Mouse (Mus musculus): ENCODE measurements around the gene Cbln4. TPM values are rescaled to one million over a fixed set of nuclear protein-coding genes. Genes with fewer than 3 reads are reported as not detected.

Cbln4 gene
- not detected in 2 replicates for polyA plus RNA-seq (2012; ENCODE audit: insufficient read depth, low replicate concordance)

- TF ChIP-seq FLI1 (IDR thresholded peaks at IDR 0.05; ENCODE audit: low read length) (no peak), GATA1 (IDR thresholded peaks at IDR 0.05; ENCODE audit: borderline replicate concordance, low read length) (no peak)
- H3K4me3 ChIP-seq (replicated peaks), result no peak within 1 kb of the TSS
- peaks cover 7% of the 10 kb centered on the region for H3K27me3 ChIP-seq (replicated peaks)
- no peaks in the 10 kb centered on the region for H3K36me3 ChIP-seq (replicated peaks; ENCODE audit: low read length)
- no peaks in the 10 kb centered on the region for H3K4me1 ChIP-seq
- H3K9me3 ChIP-seq, result peaks cover 72% of the 10 kb centered on the region
These were observed at the start of gene Cbln4 for GRCm38 (mm10) chr2:172043235-172043610. TSS of gene Cbln4 (minus strand) at chr2:172043466.

DNA sequence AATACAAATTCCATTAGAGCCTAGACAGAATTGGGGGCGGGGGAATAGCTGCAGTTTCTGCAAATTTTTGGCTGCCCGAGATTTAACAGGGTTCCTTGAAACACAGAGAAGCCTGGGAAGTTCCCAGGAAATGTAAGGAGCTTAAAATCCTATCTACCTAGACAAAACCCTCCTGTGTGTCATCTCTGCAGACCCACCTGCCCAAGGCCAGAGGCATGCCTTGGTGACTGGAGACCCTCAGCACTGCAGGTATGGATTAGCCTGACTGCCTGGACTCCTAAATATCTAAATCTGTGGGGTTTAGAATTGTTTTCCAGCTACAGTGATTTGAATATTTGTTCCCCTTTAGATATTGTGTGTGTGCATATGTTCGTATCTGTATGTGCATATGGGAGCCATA lies 35.3 kb upstream of the Cbln4 start:
- H3K9me3 ChIP-seq, result peaks cover 90% of the 10 kb centered on the region
- TF ChIP-seq FLI1 (IDR thresholded peaks at IDR 0.05; ENCODE audit: low read length) (no peak), GATA1 (IDR thresholded peaks at IDR 0.05; ENCODE audit: borderline replicate concordance, low read length) (no peak)

GRCm38 (mm10) chr2:172076295-172076694 lies 33.0 kb upstream of the Cbln4 start:
- H3K4me3 ChIP-seq (replicated peaks), result no peak overlapping the region
- TF ChIP-seq FLI1 (IDR thresholded peaks at IDR 0.05; ENCODE audit: low read length) (no peak), GATA1 (IDR thresholded peaks at IDR 0.05; ENCODE audit: borderline replicate concordance, low read length) (no peak)
- H3K27me3 ChIP-seq (replicated peaks), result no peaks in the 10 kb centered on the region
- no peaks in the 10 kb centered on the region for H3K36me3 ChIP-seq (replicated peaks; ENCODE audit: low read length)
- peaks cover 89% of the 10 kb centered on the region for H3K9me3 ChIP-seq
- H3K4me1 ChIP-seq, result no peaks in the 10 kb centered on the region

More for the DNA sequence above, 35.3 kb upstream of the Cbln4 start:
- H3K4me1 ChIP-seq, result no peaks in the 10 kb centered on the region
- no peaks in the 10 kb centered on the region for H3K27me3 ChIP-seq (replicated peaks)
- H3K4me3 ChIP-seq (replicated peaks), result peak overlapping the region; percentile 42
- no peaks in the 10 kb centered on the region for H3K36me3 ChIP-seq (replicated peaks; ENCODE audit: low read length)

DNA sequence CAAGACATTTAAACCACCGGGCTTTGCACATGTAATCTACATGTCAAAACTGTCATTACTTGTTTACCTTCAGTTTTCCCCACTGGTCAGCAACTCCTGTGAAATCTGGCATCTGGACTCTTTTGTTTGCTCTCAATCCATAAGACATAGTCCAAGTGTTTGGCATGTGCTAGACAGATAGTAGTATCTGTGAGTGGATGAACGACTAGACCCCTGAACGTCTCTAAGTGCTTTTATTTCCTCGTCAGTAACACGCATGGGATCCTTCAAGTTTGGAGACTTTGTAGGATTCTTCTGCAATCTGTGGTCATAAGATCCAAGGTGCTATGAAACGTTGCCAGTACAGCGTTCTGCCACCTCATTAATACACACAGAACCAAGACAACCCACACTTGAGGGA lies 19.6 kb upstream of the Cbln4 start:
- TF ChIP-seq GATA1 (IDR thresholded peaks at IDR 0.05; ENCODE audit: borderline replicate concordance, low read length), result no peak
- TF ChIP-seq FLI1 (IDR thresholded peaks at IDR 0.05; ENCODE audit: low read length), result no peak
- no peak overlapping the region for H3K4me3 ChIP-seq (replicated peaks)
- H3K27me3 ChIP-seq (replicated peaks), result no peaks in the 10 kb centered on the region
- H3K4me1 ChIP-seq, result no peaks in the 10 kb centered on the region
- H3K9me3 ChIP-seq, result peaks cover 87% of the 10 kb centered on the region
- H3K36me3 ChIP-seq (replicated peaks; ENCODE audit: low read length), result no peaks in the 10 kb centered on the region

DNA sequence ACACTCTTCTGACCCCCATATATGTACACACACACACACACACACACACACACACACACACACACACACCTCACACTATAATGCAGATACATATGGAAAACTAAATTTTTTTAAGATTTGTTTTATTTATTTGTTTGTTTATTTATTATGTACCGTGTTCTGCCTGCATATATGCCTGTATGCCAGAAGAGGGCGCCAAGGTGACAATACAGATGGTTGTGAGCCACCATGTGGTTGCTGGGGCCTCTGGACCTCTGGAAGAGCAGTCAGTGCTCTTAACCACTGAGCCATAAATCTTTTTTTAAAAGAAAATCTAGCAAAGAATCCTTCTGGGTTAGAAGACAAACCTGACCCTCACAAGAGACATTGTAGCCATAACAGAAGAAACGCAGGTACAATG lies 16.5 kb upstream of the Cbln4 start:
- H3K9me3 ChIP-seq, result peaks cover 94% of the 10 kb centered on the region
- no peaks in the 10 kb centered on the region for H3K27me3 ChIP-seq (replicated peaks)
- TF ChIP-seq FLI1 (IDR thresholded peaks at IDR 0.05; ENCODE audit: low read length), result no peak
- TF ChIP-seq GATA1 (IDR thresholded peaks at IDR 0.05; ENCODE audit: borderline replicate concordance, low read length), result no peak
- no peaks in the 10 kb centered on the region for H3K4me1 ChIP-seq
- H3K4me3 ChIP-seq (replicated peaks), result no peak overlapping the region
- no peaks in the 10 kb centered on the region for H3K36me3 ChIP-seq (replicated peaks; ENCODE audit: low read length)

DNA sequence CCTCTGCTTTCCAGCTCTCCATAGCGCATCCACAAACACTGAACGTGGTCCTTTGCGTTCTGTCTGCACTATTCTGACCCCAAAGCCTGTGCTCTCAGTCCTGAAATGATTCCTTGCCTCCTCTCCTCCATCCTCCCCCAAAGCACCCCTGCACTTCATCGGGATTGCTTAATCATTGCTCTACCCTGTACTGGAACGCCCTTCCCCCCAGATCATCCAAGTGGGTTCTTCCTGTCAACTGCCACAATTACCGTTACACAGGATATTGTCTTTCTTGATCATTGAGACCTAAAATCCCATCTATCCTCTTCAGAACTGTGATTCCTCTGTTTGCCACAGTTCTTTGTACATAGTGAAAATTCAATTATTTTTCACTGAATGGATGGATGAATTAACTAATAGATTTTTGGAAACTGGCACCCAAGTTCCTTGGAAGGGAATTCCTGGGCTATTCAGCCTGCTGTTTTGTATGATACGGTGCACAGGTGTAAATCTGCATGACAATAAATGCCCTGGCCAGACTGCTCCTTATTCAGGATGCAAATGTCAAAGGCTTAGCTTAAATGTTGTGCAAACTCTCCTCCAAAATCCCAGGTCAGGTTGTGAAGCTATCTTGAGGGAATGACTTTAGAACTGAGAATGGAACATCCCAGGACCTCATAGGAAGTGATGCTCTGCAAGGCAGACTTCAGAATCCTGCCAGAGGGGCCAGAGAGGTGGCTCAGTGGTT lies 15.8 kb upstream of the Cbln4 start:
- TF ChIP-seq GATA1 (IDR thresholded peaks at IDR 0.05; ENCODE audit: borderline replicate concordance, low read length) (no peak), FLI1 (IDR thresholded peaks at IDR 0.05; ENCODE audit: low read length) (no peak)
- no peaks in the 10 kb centered on the region for H3K27me3 ChIP-seq (replicated peaks)
- peak overlapping the region; percentile 16 for H3K4me3 ChIP-seq (replicated peaks)
- no peaks in the 10 kb centered on the region for H3K4me1 ChIP-seq
- H3K9me3 ChIP-seq, result peaks cover 92% of the 10 kb centered on the region
- no peaks in the 10 kb centered on the region for H3K36me3 ChIP-seq (replicated peaks; ENCODE audit: low read length)

DNA sequence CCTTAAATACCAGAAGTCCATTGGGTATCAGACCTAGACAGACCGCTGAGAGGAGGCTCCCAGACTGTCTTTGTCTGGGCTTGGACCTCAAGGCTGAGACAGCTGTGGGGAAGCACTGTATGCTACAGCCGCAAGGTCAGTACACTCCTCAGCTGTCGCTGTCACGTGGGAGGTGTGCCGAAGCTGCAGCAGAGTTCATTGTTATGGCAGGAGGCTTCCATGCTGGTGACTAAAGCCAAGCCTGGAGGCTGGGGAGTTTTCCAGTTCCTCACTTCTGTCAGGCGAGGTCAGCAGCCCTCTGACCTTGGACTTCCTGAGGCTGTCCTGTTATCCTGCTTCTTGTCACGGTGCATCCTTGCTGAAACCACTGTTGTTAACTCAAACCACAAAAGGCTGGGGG lies 2.7 kb upstream of the Cbln4 start:
- Histone ChIP-seq H3K27me3 (replicated peaks) (peaks cover 7% of the 10 kb centered on the region), H3K9me3 (peaks cover 73% of the 10 kb centered on the region), H3K4me3 (replicated peaks) (peak overlapping the region; percentile 44)

GRCm38 (mm10) chr2:172042607-172043234 lies 545 bp downstream of the Cbln4 start:
- Histone ChIP-seq H3K4me1 (no peaks in the 10 kb centered on the region), H3K36me3 (replicated peaks; ENCODE audit: low read length) (no peaks in the 10 kb centered on the region), H3K4me3 (replicated peaks) (no peak overlapping the region), H3K9me3 (peaks cover 70% of the 10 kb centered on the region), H3K27me3 (replicated peaks) (peaks cover 7% of the 10 kb centered on the region)
- TF ChIP-seq FLI1 (IDR thresholded peaks at IDR 0.05; ENCODE audit: low read length), result no peak
- TF ChIP-seq GATA1 (IDR thresholded peaks at IDR 0.05; ENCODE audit: borderline replicate concordance, low read length), result no peak

More for the DNA sequence above, 2.7 kb upstream of the Cbln4 start:
- H3K4me1 ChIP-seq, result no peaks in the 10 kb centered on the region
- no peaks in the 10 kb centered on the region for H3K36me3 ChIP-seq (replicated peaks; ENCODE audit: low read length)
- TF ChIP-seq FLI1 (IDR thresholded peaks at IDR 0.05; ENCODE audit: low read length) (no peak), GATA1 (IDR thresholded peaks at IDR 0.05; ENCODE audit: borderline replicate concordance, low read length) (no peak)

- TF ChIP-seq GATA1 (IDR thresholded peaks at IDR 0.05; ENCODE audit: borderline replicate concordance, low read length) (no peak), FLI1 (IDR thresholded peaks at IDR 0.05; ENCODE audit: low read length) (no peak)
- H3K9me3 ChIP-seq, result peaks cover 66% of the 10 kb centered on the region
These were observed 1.1 kb downstream of the Cbln4 start for GRCm38 (mm10) chr2:172042125-172042524.

GRCm38 (mm10) chr2:172040859-172041258 lies 2.4 kb downstream of the Cbln4 start:
- no peaks in the 10 kb centered on the region for H3K36me3 ChIP-seq (replicated peaks; ENCODE audit: low read length)
- H3K27me3 ChIP-seq (replicated peaks), result peaks cover 7% of the 10 kb centered on the region
- H3K4me1 ChIP-seq, result no peaks in the 10 kb centered on the region
- H3K9me3 ChIP-seq, result peaks cover 58% of the 10 kb centered on the region
- no peak for TF ChIP-seq GATA1 (IDR thresholded peaks at IDR 0.05; ENCODE audit: borderline replicate concordance, low read length)
- no peak for TF ChIP-seq FLI1 (IDR thresholded peaks at IDR 0.05; ENCODE audit: low read length)
- H3K4me3 ChIP-seq (replicated peaks), result no peak overlapping the region

More at GRCm38 (mm10) chr2:172042125-172042524, 1.1 kb downstream of the Cbln4 start:
- H3K36me3 ChIP-seq (replicated peaks; ENCODE audit: low read length), result no peaks in the 10 kb centered on the region
- no peaks in the 10 kb centered on the region for H3K4me1 ChIP-seq
- peaks cover 7% of the 10 kb centered on the region for H3K27me3 ChIP-seq (replicated peaks)
- H3K4me3 ChIP-seq (replicated peaks), result no peak overlapping the region

Measured in megakaryocyte, embryonic 14.5 days (primary cell).